Mouse (Mus musculus): Measurements from ENCODE around the gene Dsel.

- TF ChIP-seq CTCF (IDR thresholded peaks at IDR 0.05; ENCODE audit: extremely low read depth, insufficient read depth, low read length) = no peak
- no peak for TF ChIP-seq POLR2A (IDR thresholded peaks at IDR 0.05; ENCODE audit: extremely low read depth, insufficient read depth, low read length)
These were observed 749 bp upstream of the Dsel start for GRCm38 (mm10) chr1:111865467-111865866.
